Mouse (Mus musculus): ENCODE measurements around the gene Slc6a21. TPM values are rescaled to one million over a fixed set of nuclear protein-coding genes. Genes with fewer than 3 reads are reported as not detected.
A peak's percentile ranks its signal among the peaks of the same experiment; 100 is the strongest.

The Slc6a21 gene
- polyA plus RNA-seq, 1 experiment, result 0.43 TPM

DNA sequence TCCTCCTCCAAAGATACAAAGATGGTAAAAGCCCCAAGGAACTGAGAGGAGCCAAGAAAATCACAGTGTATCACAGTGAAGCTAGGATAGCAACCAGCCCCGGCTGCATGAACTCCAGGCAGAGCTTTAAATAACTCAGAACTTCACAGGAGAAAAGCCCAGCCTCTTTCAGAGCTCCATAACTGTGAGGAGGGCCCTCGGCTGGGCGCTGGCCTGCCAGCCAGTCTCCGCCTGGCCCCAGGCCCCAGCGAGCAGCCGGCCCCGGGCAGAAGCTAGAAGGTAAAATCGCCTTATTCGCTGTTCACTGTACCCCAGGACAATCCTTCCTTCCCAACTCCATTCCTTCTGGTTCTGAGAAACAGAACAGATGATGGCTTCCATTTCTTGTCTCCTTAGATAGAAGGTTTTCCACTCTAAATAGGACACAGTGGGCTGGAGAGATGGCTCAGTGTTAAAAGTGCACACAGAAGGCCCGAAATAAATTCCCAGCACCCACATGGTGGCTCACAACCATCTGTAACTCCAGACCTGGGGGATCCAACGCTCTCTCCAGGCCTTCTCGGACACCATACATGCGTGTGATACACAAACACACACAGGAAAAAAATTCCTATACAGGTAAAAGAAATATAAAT, 51.6 kb downstream of the Slc6a21 start:
- no peak overlapping the region for H3K27ac ChIP-seq (ENCODE audit: insufficient read depth, low read length)
- H3K27me3 ChIP-seq (ENCODE audit: control insufficient read depth, insufficient read depth, low read length), result no peaks in the 10 kb centered on the region
- no peak for TF ChIP-seq POLR2A (IDR thresholded peaks at IDR 0.05; ENCODE audit: low read depth, low read length)
- no peak for TF ChIP-seq CTCF (IDR thresholded peaks at IDR 0.05; ENCODE audit: extremely low read depth, insufficient read depth, insufficient read length, insufficient replicate concordance)
- WGBS, result 90% methylated on average over 13 of the region's 13 CpGs
- no peaks in the 10 kb centered on the region for H3K36me3 ChIP-seq (ENCODE audit: control insufficient read depth, insufficient read depth, low read length)
- H3K4me1 ChIP-seq (ENCODE audit: control insufficient read depth, insufficient read depth, insufficient read length), result peaks cover 9% of the 10 kb centered on the region; the same call in 1 of the 2 replicates
- no peak for DNase-seq (ENCODE audit: low read depth in 1 of 2, low spot score in 2 of 2)
- H3K4me3 ChIP-seq (ENCODE audit: extremely low read depth, insufficient read depth, insufficient read length), result no peak overlapping the region

DNA sequence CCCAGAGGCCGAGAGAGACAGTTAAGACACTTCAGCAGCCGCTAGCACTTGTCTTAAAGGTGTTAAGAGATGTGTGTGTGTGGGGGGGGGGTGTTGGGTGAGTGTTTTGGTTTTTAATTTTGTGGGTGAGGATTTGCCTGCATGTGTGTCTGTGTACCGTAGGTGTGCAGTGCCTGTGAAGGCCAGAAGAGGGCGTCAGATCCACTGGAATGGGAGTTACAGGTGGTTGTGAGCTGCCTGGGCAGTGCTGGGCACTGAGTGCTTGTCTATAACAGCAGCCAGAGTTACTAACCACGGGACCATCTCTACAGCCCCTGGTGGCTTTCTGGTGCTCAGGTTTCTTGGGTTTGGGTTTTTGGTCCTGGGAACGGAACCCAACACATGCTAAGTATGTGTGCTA, 54.2 kb downstream of the Slc6a21 start:
- Histone ChIP-seq H3K36me3 (ENCODE audit: control insufficient read depth, insufficient read depth, low read length) (no peaks in the 10 kb centered on the region), H3K27ac (ENCODE audit: insufficient read depth, low read length) (no peak overlapping the region), H3K4me3 (ENCODE audit: extremely low read depth, insufficient read depth, insufficient read length) (no peak overlapping the region), H3K27me3 (ENCODE audit: control insufficient read depth, insufficient read depth, low read length) (no peaks in the 10 kb centered on the region), H3K4me1 (ENCODE audit: control insufficient read depth, insufficient read depth, insufficient read length) (peaks cover 9% of the 10 kb centered on the region; the same call in 1 of the 2 replicates)
- WGBS, result 91% methylated on average over 6 of the region's 6 CpGs
- no peak for TF ChIP-seq POLR2A (IDR thresholded peaks at IDR 0.05; ENCODE audit: low read depth, low read length)
- TF ChIP-seq CTCF (IDR thresholded peaks at IDR 0.05; ENCODE audit: extremely low read depth, insufficient read depth, insufficient read length, insufficient replicate concordance), result no peak
- no peak for DNase-seq (ENCODE audit: low read depth in 1 of 2, low spot score in 2 of 2)

DNA sequence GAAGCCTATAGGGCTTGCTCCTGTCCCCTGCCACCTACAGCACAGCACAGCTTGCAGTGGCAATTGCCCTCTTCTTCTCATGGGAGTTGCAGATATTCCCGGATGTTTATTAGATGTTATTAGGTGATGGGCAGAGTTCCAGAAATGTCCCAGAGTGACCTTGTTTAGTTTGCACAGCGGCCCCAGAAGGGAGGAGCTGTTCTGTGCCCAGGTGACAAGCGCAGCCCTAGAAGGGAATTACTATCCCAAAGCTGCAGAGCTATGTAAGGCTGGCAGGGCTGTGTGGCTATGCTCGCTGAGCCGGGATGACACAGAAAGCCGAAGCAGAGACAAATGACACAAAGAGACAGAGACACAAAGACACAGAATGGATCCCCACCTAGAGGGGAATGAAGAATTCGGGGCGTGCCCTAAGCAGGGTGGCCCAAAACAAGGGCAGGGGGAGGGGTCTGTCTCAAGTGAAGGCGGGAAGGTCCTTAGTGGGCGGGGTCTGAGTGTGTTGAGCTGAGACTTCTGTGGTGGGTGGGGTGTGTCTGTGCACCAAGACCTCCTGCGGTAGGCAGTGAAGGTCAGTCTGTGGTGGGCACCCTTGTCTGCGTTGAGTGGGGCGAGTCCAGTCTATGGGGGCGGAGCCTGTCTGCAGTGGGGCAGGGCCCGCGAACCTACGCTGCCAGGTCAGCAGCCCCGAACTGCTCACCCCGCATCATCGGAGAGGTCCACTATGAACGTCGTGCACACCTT, 55.5 kb downstream of the Slc6a21 start:
- 0 out of 2 replicates have a peak, but pooled peaks cover 2% of the 10 kb centered on the region for H3K27me3 ChIP-seq (ENCODE audit: control insufficient read depth, insufficient read depth, low read length)
- no peaks in the 10 kb centered on the region for H3K36me3 ChIP-seq (ENCODE audit: control insufficient read depth, insufficient read depth, low read length)

DNA sequence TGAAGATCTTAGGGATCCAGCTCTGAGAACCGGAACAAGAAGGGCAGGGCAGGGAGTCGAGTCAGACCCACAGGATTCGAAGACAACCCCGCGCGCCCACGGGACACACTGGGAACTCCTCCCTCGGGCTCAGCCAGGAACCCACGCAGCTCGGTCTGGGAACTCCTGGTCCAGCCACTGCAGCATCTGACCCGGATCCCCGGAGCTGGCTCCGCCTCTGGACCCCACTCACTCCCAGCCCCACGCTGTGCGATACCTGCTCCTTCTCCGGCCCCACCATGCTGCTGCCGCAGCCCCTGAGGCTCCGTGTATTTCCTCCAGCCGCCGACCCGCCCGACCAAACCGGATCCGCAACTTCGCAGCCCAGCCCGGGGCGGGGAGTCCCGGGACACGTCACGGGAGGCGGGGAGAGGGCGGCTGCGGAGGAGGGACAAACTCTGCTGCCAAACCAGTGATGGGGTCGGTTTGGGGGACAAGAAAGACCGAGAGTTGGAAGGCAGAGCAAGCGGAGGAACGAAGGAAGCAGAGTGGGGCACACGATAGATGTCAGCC, 56.2 kb downstream of the Slc6a21 start, which contains the start of gene Trpm4:
Gene Trpm4, minus strand, starts transcription at position 350 of the 552 bp plus-strand sequence.
- H3K27ac ChIP-seq (ENCODE audit: insufficient read depth, low read length), result peak within 1 kb of the TSS; percentile 50; the same call in 1 of the 2 replicates
- H3K4me1 ChIP-seq (ENCODE audit: control insufficient read depth, insufficient read depth, insufficient read length), result peaks cover 15% of the 10 kb centered on the region; the same call in 1 of the 2 replicates
- peak within 1 kb of the TSS; percentile 85 for H3K4me3 ChIP-seq (ENCODE audit: extremely low read depth, insufficient read depth, insufficient read length)
- peak; percentile 47 to 82 for DNase-seq (ENCODE audit: low read depth in 1 of 2, low spot score in 2 of 2)
- H3K36me3 ChIP-seq (ENCODE audit: control insufficient read depth, insufficient read depth, low read length), result no peaks in the 10 kb centered on the region
- H3K27me3 ChIP-seq (ENCODE audit: control insufficient read depth, insufficient read depth, low read length), result 0 out of 2 replicates have a peak, but pooled peaks cover 2% of the 10 kb centered on the region
- under 1% methylated on average over 38 of the region's 38 CpGs for WGBS
- no peak for TF ChIP-seq POLR2A (IDR thresholded peaks at IDR 0.05; ENCODE audit: low read depth, low read length)
- TF ChIP-seq CTCF (IDR thresholded peaks at IDR 0.05; ENCODE audit: extremely low read depth, insufficient read depth, insufficient read length, insufficient replicate concordance), result no peak

More for the DNA sequence above, 55.5 kb downstream of the Slc6a21 start:
- DNase-seq (ENCODE audit: low read depth in 1 of 2, low spot score in 2 of 2), result peak in 1 of 2 experiments; percentile 14
- Histone ChIP-seq H3K4me1 (ENCODE audit: control insufficient read depth, insufficient read depth, insufficient read length) (peaks cover 10% of the 10 kb centered on the region; the same call in 1 of the 2 replicates), H3K4me3 (ENCODE audit: extremely low read depth, insufficient read depth, insufficient read length) (peak overlapping the region; percentile 85), H3K27ac (ENCODE audit: insufficient read depth, low read length) (no peak overlapping the region)
- TF ChIP-seq POLR2A (IDR thresholded peaks at IDR 0.05; ENCODE audit: low read depth, low read length), result no peak
- 12% methylated on average over 22 of the region's 22 CpGs for WGBS

DNA sequence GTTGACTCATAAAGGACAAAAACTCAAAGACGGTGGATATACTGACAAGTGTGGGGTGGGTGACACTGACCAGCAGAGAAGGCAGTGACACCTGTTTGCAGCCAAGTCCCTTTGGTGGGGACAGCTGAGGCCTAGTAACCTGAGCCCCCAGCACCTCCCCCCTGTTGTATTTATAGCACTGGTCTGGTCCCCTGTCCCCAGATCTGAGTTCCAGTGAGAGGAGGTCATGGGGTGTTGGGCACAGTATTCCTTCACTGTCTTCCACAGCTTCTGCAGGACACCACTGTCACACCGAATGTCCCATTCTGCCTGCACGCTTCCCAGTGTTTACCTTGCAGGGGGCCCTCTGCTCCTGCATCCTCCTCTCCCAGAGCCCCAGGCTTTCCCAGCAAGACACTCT, 57.3 kb downstream of the Slc6a21 start:
- TF ChIP-seq POLR2A (IDR thresholded peaks at IDR 0.05; ENCODE audit: low read depth, low read length) (no peak), CTCF (IDR thresholded peaks at IDR 0.05; ENCODE audit: extremely low read depth, insufficient read depth, insufficient read length, insufficient replicate concordance) (no peak)
- Histone ChIP-seq H3K4me3 (ENCODE audit: extremely low read depth, insufficient read depth, insufficient read length) (no peak overlapping the region), H3K27ac (ENCODE audit: insufficient read depth, low read length) (no peak overlapping the region), H3K27me3 (ENCODE audit: control insufficient read depth, insufficient read depth, low read length) (peaks cover 11% of the 10 kb centered on the region), H3K36me3 (ENCODE audit: control insufficient read depth, insufficient read depth, low read length) (no peaks in the 10 kb centered on the region), H3K4me1 (ENCODE audit: control insufficient read depth, insufficient read depth, insufficient read length) (peaks cover 20% of the 10 kb centered on the region; the same call in 1 of the 2 replicates)
- 85% methylated on average over 3 of the region's 3 CpGs for WGBS
- no peak for DNase-seq (ENCODE audit: low read depth in 1 of 2, low spot score in 2 of 2)

DNA sequence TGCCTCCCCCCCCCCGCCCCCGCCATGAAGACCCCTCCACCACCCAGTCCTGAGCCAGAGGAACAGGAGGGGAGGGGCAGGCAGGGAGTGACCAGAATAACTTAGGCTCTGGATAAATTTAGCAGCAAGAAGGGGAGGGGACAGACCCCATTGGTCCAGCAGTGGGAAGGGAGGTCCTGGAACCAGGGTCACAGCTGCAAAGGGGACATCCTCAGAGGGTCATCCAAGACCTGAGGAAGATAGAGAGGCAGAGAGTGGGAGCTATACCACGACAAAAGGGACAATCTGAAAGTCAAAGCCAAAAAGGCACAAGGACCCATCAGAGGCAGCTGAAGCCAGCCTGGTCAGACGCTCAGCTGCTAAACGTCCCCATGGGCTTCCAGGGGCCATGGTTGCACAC, 57.7 kb downstream of the Slc6a21 start, which contains the start of gene Hrc:
Gene Hrc, plus strand, starts transcription at position 235 of the 400 bp plus-strand sequence.
- peaks cover 20% of the 10 kb centered on the region; the same call in 1 of the 2 replicates for H3K4me1 ChIP-seq (ENCODE audit: control insufficient read depth, insufficient read depth, insufficient read length)
- no peak for DNase-seq (ENCODE audit: low read depth in 1 of 2, low spot score in 2 of 2)
- H3K27me3 ChIP-seq (ENCODE audit: control insufficient read depth, insufficient read depth, low read length), result peaks cover 15% of the 10 kb centered on the region
- TF ChIP-seq CTCF (IDR thresholded peaks at IDR 0.05; ENCODE audit: extremely low read depth, insufficient read depth, insufficient read length, insufficient replicate concordance) (no peak), POLR2A (IDR thresholded peaks at IDR 0.05; ENCODE audit: low read depth, low read length) (no peak)
- H3K27ac ChIP-seq (ENCODE audit: insufficient read depth, low read length), result no peak within 1 kb of the TSS
- no peaks in the 10 kb centered on the region for H3K36me3 ChIP-seq (ENCODE audit: control insufficient read depth, insufficient read depth, low read length)
- no peak within 1 kb of the TSS for H3K4me3 ChIP-seq (ENCODE audit: extremely low read depth, insufficient read depth, insufficient read length)
- 73% methylated on average over 5 of the region's 5 CpGs for WGBS

All from spleen, adult 2 months (tissue).